Mouse (Mus musculus) forebrain, embryonic 12.5 days (tissue): ENCODE measurements around the gene Dpm1. TPM values are rescaled to one million over a fixed set of nuclear protein-coding genes. Genes with fewer than 3 reads are reported as not detected.

Source experiments
- ATAC-seq: fragments of 200-750 bp; cut with Nextera tagmentation; 2 replicates; pipeline ENCODE4 v1.8.0; 2017; ENCODE audit warnings: moderate TSS enrichment; ENCODE audit not compliant: low FRiP score
- H3K27ac ChIP-seq: fragments of 300-500 bp; sonication (generic); 2 replicates; pipeline ENCODE4 v1.5.1; 2016; ENCODE audit warnings: mild to moderate bottlenecking
- H3K27me3 ChIP-seq: fragments of 300-500 bp; sonication (generic); 2 replicates; pipeline ENCODE4 v1.6.1; 2016; ENCODE audit warnings: mild to moderate bottlenecking
- H3K36me3 ChIP-seq: fragments of 300-500 bp; sonication (generic); replicated peaks from 2 replicates; pipeline ENCODE4 v1.6.1; 2016; ENCODE audit warnings: mild to moderate bottlenecking
- H3K4me1 ChIP-seq: fragments of 300-500 bp; sonication (generic); 2 replicates; pipeline ENCODE4 v1.6.1; 2016
- H3K4me2 ChIP-seq: fragments of 300-500 bp; sonication (generic); 2 replicates; pipeline ENCODE4 v1.6.1; 2016; ENCODE audit warnings: mild to moderate bottlenecking, moderate library complexity
- H3K4me3 ChIP-seq: fragments of 300-500 bp; sonication (generic); replicated peaks from 2 replicates; pipeline ENCODE4 v1.5.1; 2016; ENCODE audit warnings: mild to moderate bottlenecking
- H3K9ac ChIP-seq: fragments of 300-500 bp; sonication (generic); 2 replicates; pipeline ENCODE4 v1.6.1; 2016; ENCODE audit warnings: mild to moderate bottlenecking
- H3K9me3 ChIP-seq: fragments of 300-500 bp; sonication (generic); 2 replicates; pipeline ENCODE4 v1.6.1; 2016
- WGBS: fragments of 180-500 bp; shearing (Covaris S2); methylation state at CpG from one replicate; pipeline ENCODE4 v1.1.7; 2016; 5-methylcytosine and 5-hydroxymethylcytosine counted together
- polyA plus RNA-seq: library from polyadenylated mRNA; unstranded; fragments of >200 nt; fragmentation: Nextera tagmentation; extraction: Ambion mirVana; gene quantifications from 2 replicates; pipeline ENCODE4 v1.2.1, GENCODE M21; 2016

The Dpm1 gene
- polyA plus RNA-seq, 1 experiment from 2014 or later = 88.0 TPM

GRCm38 (mm10) chr2:168207883-168208282 lies 22.5 kb downstream of the Dpm1 start:
- H3K27ac ChIP-seq = peak overlapping the region; percentile 99
- 97% methylated on average over 3 of the region's 3 CpGs for WGBS
- H3K36me3 ChIP-seq = peaks cover 60% of the 10 kb centered on the region
- 0 out of 2 replicates have a peak, but pooled peaks have one; percentile 0 for ATAC-seq
- H3K4me3 ChIP-seq = no peak overlapping the region
- peaks cover 18% of the 10 kb centered on the region for H3K4me1 ChIP-seq
- H3K4me2 ChIP-seq = no peak overlapping the region
- H3K9me3 ChIP-seq = no peaks in the 10 kb centered on the region
- no peak overlapping the region for H3K9ac ChIP-seq
- H3K27me3 ChIP-seq = no peaks in the 10 kb centered on the region

GRCm38 (mm10) chr2:168206725-168207644 lies 23.4 kb downstream of the Dpm1 start, which contains the start of gene Adnp:
TSS of gene Adnp (minus strand) at chr2:168207112.
- Histone ChIP-seq H3K27ac (peak within 1 kb of the TSS; percentile 99), H3K9me3 (no peaks in the 10 kb centered on the region), H3K9ac (peak within 1 kb of the TSS; percentile 100), H3K4me2 (peak within 1 kb of the TSS; percentile 75), H3K4me1 (peaks cover 18% of the 10 kb centered on the region), H3K36me3 (peaks cover 51% of the 10 kb centered on the region), H3K4me3 (peak within 1 kb of the TSS; percentile 99), H3K27me3 (no peaks in the 10 kb centered on the region)
- under 1% methylated on average over 70 of the region's 89 CpGs for WGBS
- peak; percentile 90 for ATAC-seq

- ATAC-seq = peak; percentile 28
- Histone ChIP-seq H3K27me3 (no peaks in the 10 kb centered on the region), H3K9me3 (no peaks in the 10 kb centered on the region), H3K4me3 (peak overlapping the region; percentile 99), H3K36me3 (peaks cover 46% of the 10 kb centered on the region), H3K9ac (peak overlapping the region; percentile 100), H3K4me2 (peak overlapping the region; percentile 75), H3K4me1 (peaks cover 23% of the 10 kb centered on the region), H3K27ac (peak overlapping the region; percentile 99)
- under 1% methylated on average over 29 of the region's 49 CpGs for WGBS
These were observed 24.4 kb downstream of the Dpm1 start for GRCm38 (mm10) chr2:168205681-168206631.

GRCm38 (mm10) chr2:168205265-168205664 lies 25.1 kb downstream of the Dpm1 start:
- Histone ChIP-seq H3K27me3 (no peaks in the 10 kb centered on the region), H3K9ac (peak overlapping the region; percentile 100), H3K4me2 (peak overlapping the region; percentile 75), H3K9me3 (no peaks in the 10 kb centered on the region), H3K27ac (peak overlapping the region; percentile 99), H3K4me1 (peaks cover 30% of the 10 kb centered on the region), H3K4me3 (peak overlapping the region; percentile 99), H3K36me3 (peaks cover 40% of the 10 kb centered on the region)
- WGBS = 5% methylated on average over 6 of the region's 6 CpGs
- ATAC-seq = peak; percentile 31; the same call in 1 of the 2 replicates

GRCm38 (mm10) chr2:168204476-168204999 lies 25.9 kb downstream of the Dpm1 start:
- Histone ChIP-seq H3K9me3 (no peaks in the 10 kb centered on the region), H3K4me3 (peak overlapping the region; percentile 99), H3K4me1 (peaks cover 36% of the 10 kb centered on the region), H3K27me3 (no peaks in the 10 kb centered on the region), H3K9ac (peak overlapping the region; percentile 100; the same call in 1 of the 2 replicates), H3K27ac (no peak overlapping the region), H3K4me2 (peak overlapping the region; percentile 75), H3K36me3 (peaks cover 37% of the 10 kb centered on the region)
- no peak for ATAC-seq
- WGBS = 92% methylated on average over 8 of the region's 8 CpGs

GRCm38 (mm10) chr2:168200014-168200691 lies 30.2 kb downstream of the Dpm1 start:
- Histone ChIP-seq H3K9ac (no peak overlapping the region), H3K4me1 (peaks cover 63% of the 10 kb centered on the region), H3K36me3 (peaks cover 33% of the 10 kb centered on the region)

GRCm38 (mm10) chr2:168199476-168199875 lies 30.9 kb downstream of the Dpm1 start:
- peaks cover 61% of the 10 kb centered on the region for H3K4me1 ChIP-seq
- ATAC-seq = no peak
- H3K4me3 ChIP-seq = no peak overlapping the region
- H3K9ac ChIP-seq = no peak overlapping the region
- 87% methylated on average over 4 of the region's 4 CpGs for WGBS
- no peak overlapping the region for H3K27ac ChIP-seq
- no peaks in the 10 kb centered on the region for H3K27me3 ChIP-seq
- H3K4me2 ChIP-seq = no peak overlapping the region; the same call in 1 of the 2 replicates
- H3K36me3 ChIP-seq = peaks cover 32% of the 10 kb centered on the region
- no peaks in the 10 kb centered on the region for H3K9me3 ChIP-seq

More at GRCm38 (mm10) chr2:168200014-168200691, 30.2 kb downstream of the Dpm1 start:
- Histone ChIP-seq H3K4me3 (no peak overlapping the region), H3K27ac (no peak overlapping the region), H3K27me3 (no peaks in the 10 kb centered on the region), H3K9me3 (no peaks in the 10 kb centered on the region), H3K4me2 (no peak overlapping the region)
- 90% methylated on average over 4 of the region's 5 CpGs for WGBS
- ATAC-seq = no peak

GRCm38 (mm10) chr2:168198421-168198820 lies 32.0 kb downstream of the Dpm1 start:
- H3K36me3 ChIP-seq = peaks cover 27% of the 10 kb centered on the region
- H3K4me2 ChIP-seq = peak overlapping the region; percentile 6; the same call in 1 of the 2 replicates
- no peaks in the 10 kb centered on the region for H3K27me3 ChIP-seq
- H3K9ac ChIP-seq = no peak overlapping the region
- no peak overlapping the region for H3K4me3 ChIP-seq
- H3K27ac ChIP-seq = no peak overlapping the region
- H3K9me3 ChIP-seq = no peaks in the 10 kb centered on the region
- no peak for ATAC-seq
- peaks cover 61% of the 10 kb centered on the region for H3K4me1 ChIP-seq
- WGBS = 79% methylated on average over 1 of the region's 1 CpGs

- ATAC-seq = no peak
- no peak overlapping the region for H3K9ac ChIP-seq
- no peak overlapping the region for H3K4me2 ChIP-seq
- no peaks in the 10 kb centered on the region for H3K27me3 ChIP-seq
- H3K4me3 ChIP-seq = no peak overlapping the region
- H3K9me3 ChIP-seq = no peaks in the 10 kb centered on the region
- no peak overlapping the region for H3K27ac ChIP-seq
- peaks cover 28% of the 10 kb centered on the region for H3K36me3 ChIP-seq
- WGBS = 48% methylated on average over 2 of the region's 2 CpGs
- peaks cover 65% of the 10 kb centered on the region for H3K4me1 ChIP-seq
These were observed 34.7 kb downstream of the Dpm1 start for GRCm38 (mm10) chr2:168195721-168196120.

GRCm38 (mm10) chr2:168193685-168194084 lies 36.7 kb downstream of the Dpm1 start:
- Histone ChIP-seq H3K27ac (no peak overlapping the region), H3K27me3 (no peaks in the 10 kb centered on the region), H3K4me3 (no peak overlapping the region), H3K9me3 (no peaks in the 10 kb centered on the region), H3K36me3 (peaks cover 31% of the 10 kb centered on the region), H3K4me2 (no peak overlapping the region), H3K4me1 (peaks cover 52% of the 10 kb centered on the region), H3K9ac (no peak overlapping the region)
- WGBS = 79% methylated on average over 2 of the region's 2 CpGs
- no peak for ATAC-seq

GRCm38 (mm10) chr2:168191856-168192255 lies 38.5 kb downstream of the Dpm1 start:
- Histone ChIP-seq H3K4me3 (no peak overlapping the region), H3K9me3 (no peaks in the 10 kb centered on the region), H3K36me3 (peaks cover 38% of the 10 kb centered on the region), H3K4me1 (peaks cover 43% of the 10 kb centered on the region), H3K27ac (no peak overlapping the region), H3K4me2 (no peak overlapping the region), H3K27me3 (no peaks in the 10 kb centered on the region), H3K9ac (no peak overlapping the region)
- WGBS = 96% methylated on average over 2 of the region's 2 CpGs
- ATAC-seq = no peak
